Mouse (Mus musculus): ENCODE measurements around the gene Srp68. TPM values are rescaled to one million over a fixed set of nuclear protein-coding genes. Genes with fewer than 3 reads are reported as not detected.

The Srp68 gene
- polyA plus RNA-seq, 1 experiment from 2014 or later, result 104 TPM

GRCm38 (mm10) chr11:116228699-116229098 lies 45.3 kb downstream of the Srp68 start:
- peaks cover 8% of the 10 kb centered on the region for H3K9me3 ChIP-seq
- DNase-seq (ENCODE audit: low spot score), result no peak
- peaks cover 9% of the 10 kb centered on the region; the same call in 1 of the 2 replicates for H3K36me3 ChIP-seq (replicated peaks)
- H3K27ac ChIP-seq (replicated peaks), result no peak overlapping the region
- H3K4me3 ChIP-seq, result no peak overlapping the region
- 72% methylated on average over 4 of the region's 4 CpGs for WGBS
- H3K27me3 ChIP-seq (replicated peaks; ENCODE audit: low read depth, poor library complexity, severe bottlenecking), result peaks cover 61% of the 10 kb centered on the region
- peaks cover 43% of the 10 kb centered on the region for H3K4me1 ChIP-seq

GRCm38 (mm10) chr11:116226414-116226813 lies 47.6 kb downstream of the Srp68 start:
- H3K4me3 ChIP-seq, result no peak overlapping the region
- peaks cover 49% of the 10 kb centered on the region for H3K4me1 ChIP-seq
- H3K27me3 ChIP-seq (replicated peaks; ENCODE audit: low read depth, poor library complexity, severe bottlenecking), result peaks cover 66% of the 10 kb centered on the region
- peaks cover 14% of the 10 kb centered on the region for H3K9me3 ChIP-seq
- DNase-seq (ENCODE audit: low spot score), result peak; percentile 87
- WGBS, result 1% methylated on average over 2 of the region's 2 CpGs
- no peak overlapping the region for H3K27ac ChIP-seq (replicated peaks)
- peaks cover 16% of the 10 kb centered on the region; the same call in 1 of the 2 replicates for H3K36me3 ChIP-seq (replicated peaks)

- Histone ChIP-seq H3K9me3 (peaks cover 18% of the 10 kb centered on the region), H3K4me1 (peaks cover 43% of the 10 kb centered on the region), H3K4me3 (peak overlapping the region; percentile 55), H3K27me3 (replicated peaks; ENCODE audit: low read depth, poor library complexity, severe bottlenecking) (peaks cover 67% of the 10 kb centered on the region), H3K27ac (replicated peaks) (peak overlapping the region; percentile 60; the same call in 1 of the 2 replicates), H3K36me3 (replicated peaks) (peaks cover 23% of the 10 kb centered on the region; the same call in 1 of the 2 replicates)
- WGBS, result 16% methylated on average over 23 of the region's 23 CpGs
- DNase-seq (ENCODE audit: low spot score), result no peak
Observed at GRCm38 (mm10) chr11:116222740-116223059, 51.3 kb downstream of the Srp68 start.

GRCm38 (mm10) chr11:116221931-116222739 lies 51.9 kb downstream of the Srp68 start:
- WGBS, result 12% methylated on average over 53 of the region's 53 CpGs
- peaks cover 23% of the 10 kb centered on the region; the same call in 1 of the 2 replicates for H3K36me3 ChIP-seq (replicated peaks)
- peak overlapping the region; percentile 60; the same call in 1 of the 2 replicates for H3K27ac ChIP-seq (replicated peaks)
- peaks cover 64% of the 10 kb centered on the region for H3K27me3 ChIP-seq (replicated peaks; ENCODE audit: low read depth, poor library complexity, severe bottlenecking)
- H3K4me3 ChIP-seq, result peak overlapping the region; percentile 55
- peaks cover 41% of the 10 kb centered on the region for H3K4me1 ChIP-seq
- peak; percentile 68 for DNase-seq (ENCODE audit: low spot score)
- peaks cover 18% of the 10 kb centered on the region for H3K9me3 ChIP-seq

- peak overlapping the region; percentile 48; the same call in 1 of the 2 replicates for H3K27ac ChIP-seq (replicated peaks)
- DNase-seq (ENCODE audit: low spot score), result peak; percentile 73
- WGBS, result 20% methylated on average over 4 of the region's 4 CpGs
Observed at GRCm38 (mm10) chr11:116219885-116220284, 54.1 kb downstream of the Srp68 start.

GRCm38 (mm10) chr11:116218737-116219400 lies 55.1 kb downstream of the Srp68 start:
- peak; percentile 31 for DNase-seq (ENCODE audit: low spot score)

More at GRCm38 (mm10) chr11:116219885-116220284, 54.1 kb downstream of the Srp68 start:
- Histone ChIP-seq H3K36me3 (replicated peaks) (peaks cover 28% of the 10 kb centered on the region), H3K4me3 (no peak overlapping the region), H3K4me1 (peaks cover 41% of the 10 kb centered on the region), H3K9me3 (peaks cover 14% of the 10 kb centered on the region), H3K27me3 (replicated peaks; ENCODE audit: low read depth, poor library complexity, severe bottlenecking) (peaks cover 51% of the 10 kb centered on the region)

GRCm38 (mm10) chr11:116218263-116218662 lies 55.8 kb downstream of the Srp68 start:
- WGBS, result 96% methylated on average over 2 of the region's 2 CpGs
- peaks cover 21% of the 10 kb centered on the region for H3K36me3 ChIP-seq (replicated peaks)
- no peak for DNase-seq (ENCODE audit: low spot score)
- peaks cover 41% of the 10 kb centered on the region for H3K4me1 ChIP-seq
- H3K4me3 ChIP-seq, result no peak overlapping the region
- H3K9me3 ChIP-seq, result peaks cover 10% of the 10 kb centered on the region
- H3K27me3 ChIP-seq (replicated peaks; ENCODE audit: low read depth, poor library complexity, severe bottlenecking), result peaks cover 34% of the 10 kb centered on the region
- H3K27ac ChIP-seq (replicated peaks), result peak overlapping the region; percentile 48

More at GRCm38 (mm10) chr11:116218737-116219400, 55.1 kb downstream of the Srp68 start:
- Histone ChIP-seq H3K36me3 (replicated peaks) (peaks cover 24% of the 10 kb centered on the region), H3K9me3 (peaks cover 10% of the 10 kb centered on the region), H3K4me3 (no peak overlapping the region), H3K27me3 (replicated peaks; ENCODE audit: low read depth, poor library complexity, severe bottlenecking) (peaks cover 40% of the 10 kb centered on the region), H3K27ac (replicated peaks) (peak overlapping the region; percentile 48), H3K4me1 (peaks cover 41% of the 10 kb centered on the region)
- WGBS, result 75% methylated on average over 7 of the region's 7 CpGs

- no peak overlapping the region for H3K4me3 ChIP-seq
- no peak overlapping the region for H3K27ac ChIP-seq (replicated peaks)
- peaks cover 25% of the 10 kb centered on the region for H3K4me1 ChIP-seq
- H3K27me3 ChIP-seq (replicated peaks; ENCODE audit: low read depth, poor library complexity, severe bottlenecking), result peaks cover 17% of the 10 kb centered on the region
- H3K9me3 ChIP-seq, result peaks cover 6% of the 10 kb centered on the region; the same call in 1 of the 2 replicates
- no peak for DNase-seq (ENCODE audit: low spot score)
- H3K36me3 ChIP-seq (replicated peaks), result peaks cover 20% of the 10 kb centered on the region
- 85% methylated on average over 11 of the region's 11 CpGs for WGBS
Observed at GRCm38 (mm10) chr11:116216549-116216948, 57.5 kb downstream of the Srp68 start.

- 0 out of 2 replicates have a peak overlapping the region, but pooled peaks have one; percentile 12 for H3K27ac ChIP-seq (replicated peaks)
- H3K36me3 ChIP-seq (replicated peaks), result peaks cover 14% of the 10 kb centered on the region
- DNase-seq (ENCODE audit: low spot score), result no peak
- H3K4me1 ChIP-seq, result peaks cover 25% of the 10 kb centered on the region
- no peak overlapping the region for H3K4me3 ChIP-seq
- 96% methylated on average over 6 of the region's 6 CpGs for WGBS
- 0 out of 2 replicates have a peak, but pooled peaks cover under 1% of the 10 kb centered on the region for H3K9me3 ChIP-seq
- peaks cover 12% of the 10 kb centered on the region for H3K27me3 ChIP-seq (replicated peaks; ENCODE audit: low read depth, poor library complexity, severe bottlenecking)
Observed at GRCm38 (mm10) chr11:116215991-116216390, 58.0 kb downstream of the Srp68 start.

- 75% methylated on average over 7 of the region's 7 CpGs for WGBS
- no peak overlapping the region for H3K27ac ChIP-seq (replicated peaks)
- 0 out of 2 replicates have a peak overlapping the region, but pooled peaks have one; percentile 4 for H3K4me3 ChIP-seq
- H3K9me3 ChIP-seq, result no peaks in the 10 kb centered on the region
- peak; percentile 50 for DNase-seq (ENCODE audit: low spot score)
- peaks cover 18% of the 10 kb centered on the region for H3K4me1 ChIP-seq
- peaks cover 12% of the 10 kb centered on the region for H3K36me3 ChIP-seq (replicated peaks)
- peaks cover 3% of the 10 kb centered on the region for H3K27me3 ChIP-seq (replicated peaks; ENCODE audit: low read depth, poor library complexity, severe bottlenecking)
Observed at GRCm38 (mm10) chr11:116215181-116215580, 58.8 kb downstream of the Srp68 start.

- peaks cover 6% of the 10 kb centered on the region for H3K4me1 ChIP-seq
- peaks cover 16% of the 10 kb centered on the region for H3K36me3 ChIP-seq (replicated peaks)
- no peak overlapping the region for H3K4me3 ChIP-seq
- no peak for DNase-seq (ENCODE audit: low spot score)
- no peaks in the 10 kb centered on the region for H3K9me3 ChIP-seq
- no peaks in the 10 kb centered on the region for H3K27me3 ChIP-seq (replicated peaks; ENCODE audit: low read depth, poor library complexity, severe bottlenecking)
- WGBS, result 92% methylated on average over 13 of the region's 13 CpGs
- no peak overlapping the region for H3K27ac ChIP-seq (replicated peaks)
Observed at GRCm38 (mm10) chr11:116213877-116214510, 60.0 kb downstream of the Srp68 start.

GRCm38 (mm10) chr11:116212847-116213246 lies 61.2 kb downstream of the Srp68 start:
- Histone ChIP-seq H3K36me3 (replicated peaks) (peaks cover 18% of the 10 kb centered on the region), H3K9me3 (no peaks in the 10 kb centered on the region), H3K27me3 (replicated peaks; ENCODE audit: low read depth, poor library complexity, severe bottlenecking) (no peaks in the 10 kb centered on the region), H3K4me3 (no peak overlapping the region), H3K27ac (replicated peaks) (no peak overlapping the region), H3K4me1 (no peaks in the 10 kb centered on the region)
- DNase-seq (ENCODE audit: low spot score), result no peak
- WGBS, result 91% methylated on average over 6 of the region's 6 CpGs
